ENCODE assay signal across 11 mouse cellular contexts in genomic region chr19:47430160-47430559, GRCm38 (mm10).
"Had no signal": no experiment of that assay in that cellular context is flagged by ENCODE, and none has a peak within 500 bp of the region (broad histone marks: within the 10 kb centered on the region; RNA-seq: fewer than 3 reads in every experiment).

No protein-coding gene starts in this region.

- H3K9me3 ChIP-seq: limb, embryonic 15.5 days; lung, embryonic 15.5 days; midbrain, embryonic 12.5 days; neural tube, embryonic 15.5 days had no signal

- ATAC-seq: intestine, embryonic 16.5 days had no signal

- DNase-seq: kidney, adult 2 months; kidney, postnatal 25 days; lung, postnatal 14 days; right cerebral cortex, adult 18-20 months; thymus, postnatal 4 days had no signal

- H3K4me2 ChIP-seq: limb, embryonic 15.5 days; lung, embryonic 15.5 days; midbrain, embryonic 12.5 days; neural tube, embryonic 15.5 days had no signal

- H3K27me3 ChIP-seq: limb, embryonic 15.5 days; lung, embryonic 15.5 days; midbrain, embryonic 12.5 days; neural tube, embryonic 15.5 days had no signal

- H3K27ac ChIP-seq: left cerebral cortex, adult 2 months; limb, embryonic 15.5 days; lung, embryonic 15.5 days; midbrain, embryonic 12.5 days; neural tube, embryonic 15.5 days had no signal

- H3K9ac ChIP-seq: limb, embryonic 15.5 days; lung, embryonic 15.5 days; midbrain, embryonic 12.5 days; neural tube, embryonic 15.5 days had no signal

- H3K4me3 ChIP-seq: left cerebral cortex, adult 2 months; limb, embryonic 15.5 days; lung, embryonic 15.5 days; midbrain, embryonic 12.5 days; neural tube, embryonic 15.5 days had no signal

- H3K36me3 ChIP-seq: lung, embryonic 15.5 days; midbrain, embryonic 12.5 days; neural tube, embryonic 15.5 days had no signal
